Mouse (Mus musculus) testis, adult 2 months (tissue): ENCODE results near the gene Oas1h.

Experiments
- CTCF ChIP-seq: fragments of 200-500 bp; IDR thresholded peaks from 2 replicates; pipeline ENCODE4 v1.5.1; 2012; ENCODE audit warnings: low read depth, mild to moderate bottlenecking, inconsistent platforms, low read length, moderate library complexity; ENCODE audit not compliant: control insufficient read depth, insufficient read depth, insufficient replicate concordance
- POLR2A ChIP-seq: fragments of 200-500 bp; IDR thresholded peaks from 2 replicates; pipeline ENCODE4 v1.6.1; 2012; ENCODE audit warnings: low read depth, mild to moderate bottlenecking, inconsistent platforms, low read length, moderate library complexity; ENCODE audit not compliant: control insufficient read depth

- TF ChIP-seq CTCF (no peak), POLR2A (no peak)
Observed at GRCm38 (mm10) chr5:120831031-120831430, 30.2 kb upstream of the Oas1h start.
